Comparison of ENCODE assay signal across 8 mouse cellular contexts in genomic region chr7:60003006-60003865, GRCm38 (mm10). TPM values are rescaled to one million over a fixed set of nuclear protein-coding genes. Genes with fewer than 3 reads are reported as not detected.
A peak's percentile ranks its signal among the peaks of the same experiment; 100 is the strongest.
DNase-seq lines count a peak whose midpoint lies in the region; ATAC-seq and TF ChIP-seq lines count a peak whose summit lies in the region.

No protein-coding gene starts in this region.

- H3K27ac ChIP-seq in embryonic facial prominence, embryonic 15.5 days (replicated peaks): no peak overlapping the region
- H3K27ac ChIP-seq in hindbrain, postnatal 0 days: peak overlapping the region; percentile 89
- peak overlapping the region; percentile 82 for H3K27ac ChIP-seq in limb, embryonic 10.5 days
- H3K27ac ChIP-seq in neural tube, embryonic 15.5 days (replicated peaks): peak overlapping the region; percentile 89

- peaks cover 5% of the 10 kb centered on the region for H3K27me3 ChIP-seq in megakaryocyte, embryonic 14.5 days (replicated peaks)
- H3K27me3 ChIP-seq in embryonic facial prominence, embryonic 15.5 days: no peaks in the 10 kb centered on the region
- no peaks in the 10 kb centered on the region for H3K27me3 ChIP-seq in hindbrain, postnatal 0 days (ENCODE audit: insufficient read depth, low read length)
- H3K27me3 ChIP-seq in limb, embryonic 10.5 days (ENCODE audit: low read depth, poor library complexity, severe bottlenecking): no peaks in the 10 kb centered on the region
- H3K27me3 ChIP-seq in neural tube, embryonic 15.5 days (replicated peaks): no peaks in the 10 kb centered on the region

- peak; percentile 85 for DNase-seq in hindbrain, postnatal 0 days (ENCODE audit: low spot score)
- peak; percentile 31 for DNase-seq in limb, embryonic 10.5 days (ENCODE audit: low spot score)
- DNase-seq in gastrocnemius, postnatal 14 days: no peak
- DNase-seq in thymus, postnatal 25 days: no peak

- H3K4me1 ChIP-seq in megakaryocyte, embryonic 14.5 days: peaks cover 9% of the 10 kb centered on the region
- no peaks in the 10 kb centered on the region for H3K4me1 ChIP-seq in embryonic facial prominence, embryonic 15.5 days
- H3K4me1 ChIP-seq in hindbrain, postnatal 0 days (ENCODE audit: insufficient read depth, low read length): no peaks in the 10 kb centered on the region
- no peaks in the 10 kb centered on the region; the same call in 1 of the 2 replicates for H3K4me1 ChIP-seq in limb, embryonic 10.5 days
- H3K4me1 ChIP-seq in neural tube, embryonic 15.5 days: no peaks in the 10 kb centered on the region

- no peak overlapping the region for H3K9ac ChIP-seq in embryonic facial prominence, embryonic 15.5 days
- H3K9ac ChIP-seq in hindbrain, postnatal 0 days (replicated peaks; ENCODE audit: low read length): peak overlapping the region; percentile 72
- H3K9ac ChIP-seq in neural tube, embryonic 15.5 days (replicated peaks): peak overlapping the region; percentile 75

- no peak for ATAC-seq in megakaryocyte, adult 5-6 weeks (ENCODE audit: poor library complexity, severe bottlenecking)
- 0 out of 2 replicates have a peak, but pooled peaks have one; percentile 9 for ATAC-seq in embryonic facial prominence, embryonic 15.5 days (ENCODE audit: insufficient number of reproducible peaks, low FRiP score, low TSS enrichment, low read depth)
- ATAC-seq in hindbrain, postnatal 0 days: peak; percentile 79
- ATAC-seq in neural tube, embryonic 15.5 days (ENCODE audit: low FRiP score): peak; percentile 83

- 51% methylated on average over 12 of the region's 12 CpGs for whole genome bisulfite sequencing in embryonic facial prominence, embryonic 15.5 days
- WGBS in hindbrain, postnatal 0 days: 49% methylated on average over 12 of the region's 12 CpGs
- WGBS in limb, embryonic 10.5 days: 56% methylated on average over 12 of the region's 12 CpGs
- 49% methylated on average over 12 of the region's 12 CpGs for WGBS in neural tube, embryonic 15.5 days

- intact Hi-C loops in gastrocnemius, postnatal 14 days (cut with DNase I; ENCODE audit: low total_unique reads): no loop called here

- H3K9me3 ChIP-seq in megakaryocyte, embryonic 14.5 days: peaks cover 17% of the 10 kb centered on the region
- H3K9me3 ChIP-seq in embryonic facial prominence, embryonic 15.5 days (replicated peaks): 0 out of 2 replicates have a peak, but pooled peaks cover 9% of the 10 kb centered on the region
- H3K9me3 ChIP-seq in hindbrain, postnatal 0 days (ENCODE audit: low read length): 0 out of 2 replicates have a peak, but pooled peaks cover 8% of the 10 kb centered on the region
- peaks cover 13% of the 10 kb centered on the region; the same call in 1 of the 2 replicates for H3K9me3 ChIP-seq in limb, embryonic 10.5 days (replicated peaks)
- H3K9me3 ChIP-seq in neural tube, embryonic 15.5 days (replicated peaks): no peaks in the 10 kb centered on the region

- peak overlapping the region; percentile 92 for H3K4me3 ChIP-seq in megakaryocyte, embryonic 14.5 days (replicated peaks)
- peak overlapping the region; percentile 45 for H3K4me3 ChIP-seq in embryonic facial prominence, embryonic 15.5 days (replicated peaks)
- peak overlapping the region; percentile 58 for H3K4me3 ChIP-seq in hindbrain, postnatal 0 days (ENCODE audit: low read length)
- peak overlapping the region; percentile 61 for H3K4me3 ChIP-seq in limb, embryonic 10.5 days
- peak overlapping the region; percentile 53 for H3K4me3 ChIP-seq in neural tube, embryonic 15.5 days (replicated peaks)

- TF ChIP-seq CTCF in hindbrain, postnatal 0 days (IDR thresholded peaks at IDR 0.05; ENCODE audit: low read depth): no peak

- no peaks in the 10 kb centered on the region for H3K36me3 ChIP-seq in megakaryocyte, embryonic 14.5 days (replicated peaks; ENCODE audit: low read length)
- no peaks in the 10 kb centered on the region for H3K36me3 ChIP-seq in embryonic facial prominence, embryonic 15.5 days
- no peaks in the 10 kb centered on the region for H3K36me3 ChIP-seq in hindbrain, postnatal 0 days (ENCODE audit: insufficient read depth, low read length)
- H3K36me3 ChIP-seq in limb, embryonic 10.5 days: no peaks in the 10 kb centered on the region
- H3K36me3 ChIP-seq in neural tube, embryonic 15.5 days: no peaks in the 10 kb centered on the region

- H3K4me2 ChIP-seq in embryonic facial prominence, embryonic 15.5 days (replicated peaks): peak overlapping the region; percentile 67
- peak overlapping the region; percentile 46 for H3K4me2 ChIP-seq in hindbrain, postnatal 0 days (ENCODE audit: low read depth, low read length)
- H3K4me2 ChIP-seq in neural tube, embryonic 15.5 days: peak overlapping the region; percentile 44

RNA-seq across cellular contexts. Expression of gene Snurf, which starts 1.6 kb away (rescaled TPM):
- polyA plus RNA-seq in megakaryocyte, embryonic 14.5 days (2012; ENCODE audit: insufficient read depth, low replicate concordance): not detected in 2 replicates
- not detected in 2 replicates for total RNA-seq in megakaryocyte, adult 5-6 weeks (2015)
- not detected in 2 replicates for total RNA-seq in megakaryocyte, adult 5-6 weeks (2017)
- 20.9 and 23.3 TPM in 2 replicates for polyA plus RNA-seq in embryonic facial prominence, embryonic 15.5 days (2015; fragmentation: Nextera tagmentation; extraction: Ambion mirVana)
- not detected in 2 replicates for total RNA-seq in hindbrain, postnatal 0 days (2014; rRNA removed)
- polyA plus RNA-seq in hindbrain, postnatal 0 days (2015; fragmentation: Nextera tagmentation; extraction: Ambion mirVana): 730 and 754 TPM in 2 replicates
- 47.1 and 58.8 TPM in 2 replicates for polyA plus RNA-seq in limb, embryonic 10.5 days (2016; fragmentation: Nextera tagmentation; extraction: Ambion mirVana)
- 731 and 865 TPM in 2 replicates for polyA plus RNA-seq in neural tube, embryonic 15.5 days (2015; fragmentation: Nextera tagmentation; extraction: Ambion mirVana)
- 10 to 100 TPM; 58.8 to 75.6 TPM for total RNA-seq in gastrocnemius, postnatal 14 days (2021)

RNA-seq across cellular contexts. Expression of gene Gm38393, which starts 1.6 kb away (rescaled TPM):
- 7.8 TPM in 1 of 2 replicates, not detected in the other for polyA plus RNA-seq in megakaryocyte, embryonic 14.5 days (2012; ENCODE audit: insufficient read depth, low replicate concordance)
- total RNA-seq in megakaryocyte, adult 5-6 weeks (2015): not detected in 2 replicates
- not detected in 2 replicates for total RNA-seq in megakaryocyte, adult 5-6 weeks (2017)
- polyA plus RNA-seq in embryonic facial prominence, embryonic 15.5 days (2015; fragmentation: Nextera tagmentation; extraction: Ambion mirVana): 0.19 and 0.33 TPM in 2 replicates
- total RNA-seq in hindbrain, postnatal 0 days (2014; rRNA removed): 45.9 and 59.2 TPM in 2 replicates
- 4.4 and 5.0 TPM in 2 replicates for polyA plus RNA-seq in hindbrain, postnatal 0 days (2015; fragmentation: Nextera tagmentation; extraction: Ambion mirVana)
- 0.78 and 1.2 TPM in 2 replicates for polyA plus RNA-seq in limb, embryonic 10.5 days (2016; fragmentation: Nextera tagmentation; extraction: Ambion mirVana)
- polyA plus RNA-seq in neural tube, embryonic 15.5 days (2015; fragmentation: Nextera tagmentation; extraction: Ambion mirVana): 3.5 and 3.8 TPM in 2 replicates
- 1 to 10 TPM; 1.0 to 1.2 TPM for total RNA-seq in gastrocnemius, postnatal 14 days (2021)

Comparison
In these comparisons a context has a peak if more than half of its experiments do, and no peak if none do; other contexts are left out.
1. DNase-seq: peak in hindbrain, postnatal 0 days (single experiment) and limb, embryonic 10.5 days (single experiment); none in gastrocnemius, postnatal 14 days (single experiment) and thymus, postnatal 25 days (single experiment).
2. RNA of gene Snurf, which starts 1.6 kb away (polyA plus RNA-seq): 731 to 865 TPM in neural tube, embryonic 15.5 days, 730 to 754 TPM in hindbrain, postnatal 0 days, 47.1 to 58.8 TPM in limb, embryonic 10.5 days and 20.9 to 23.3 TPM in embryonic facial prominence, embryonic 15.5 days; not detected in megakaryocyte, embryonic 14.5 days; every median in the first group is over 10 times any median in the second.
3. Peak in every context shown above with its lines, with median percentiles within 50 percentile points of each other: H3K4me3 ChIP-seq and H3K4me2 ChIP-seq.